ENCODE assay signal across 21 mouse cellular contexts in the genomic region with DNA sequence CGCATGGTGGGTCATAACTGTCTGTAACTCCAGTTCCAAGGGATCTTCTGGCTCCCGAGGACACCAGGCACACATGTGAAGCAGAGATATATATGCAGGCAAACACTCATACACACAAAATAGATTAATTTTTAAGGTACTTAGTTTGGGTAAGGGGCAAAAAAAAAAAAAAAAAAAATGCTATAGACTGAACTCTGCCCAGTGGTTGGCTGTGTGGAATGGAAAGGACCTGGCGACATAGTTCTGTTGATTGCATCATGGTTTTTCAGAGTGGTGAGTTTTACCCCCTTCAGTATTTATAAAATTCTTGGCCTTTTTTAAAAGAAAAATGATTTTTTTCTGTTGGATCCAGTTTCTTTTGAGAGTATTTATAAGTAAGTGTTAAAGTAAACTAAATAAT. TPM values are rescaled to one million over a fixed set of nuclear protein-coding genes. Genes with fewer than 3 reads are reported as not detected.
"Had no signal": no experiment of that assay in that cellular context is flagged by ENCODE, and none has a peak within 500 bp of the region (broad histone marks: within the 10 kb centered on the region; RNA-seq: fewer than 3 reads in every experiment).

No protein-coding gene starts in this region.

- H3K27ac ChIP-seq: lung, embryonic 15.5 days; macrophage; midbrain, embryonic 13.5 days; midbrain, embryonic 15.5 days; neural tube, embryonic 12.5 days; stomach, embryonic 15.5 days; stomach, postnatal 0 days had no signal

- H3K9ac ChIP-seq: lung, embryonic 15.5 days; midbrain, embryonic 13.5 days; midbrain, embryonic 15.5 days; neural tube, embryonic 12.5 days; stomach, embryonic 15.5 days had no signal

- H3K9me3 ChIP-seq: lung, embryonic 15.5 days; midbrain, embryonic 13.5 days; midbrain, embryonic 15.5 days; neural tube, embryonic 12.5 days; stomach, embryonic 15.5 days had no signal

- H3K4me1 ChIP-seq: midbrain, embryonic 15.5 days; neural tube, embryonic 12.5 days had no signal

- ATAC-seq: lung, postnatal 0 days; midbrain, embryonic 13.5 days; midbrain, embryonic 15.5 days had no signal

- H3K4me3 ChIP-seq: lung, embryonic 15.5 days; midbrain, embryonic 13.5 days; midbrain, embryonic 15.5 days; neural tube, embryonic 12.5 days; stomach, embryonic 15.5 days had no signal

- H3K27me3 ChIP-seq: lung, embryonic 15.5 days; midbrain, embryonic 13.5 days; midbrain, embryonic 15.5 days; neural tube, embryonic 12.5 days; stomach, embryonic 15.5 days had no signal

- H3K4me2 ChIP-seq: lung, embryonic 15.5 days; midbrain, embryonic 11.5 days; midbrain, embryonic 13.5 days; midbrain, embryonic 15.5 days; neural tube, embryonic 12.5 days; stomach, embryonic 15.5 days had no signal

- DNase-seq: lung, adult 2 months; lung, postnatal 14 days; lung, postnatal 36 days; right cerebral cortex, postnatal 14 days; thymus, adult 2 months; thymus, postnatal 25 days; thymus, postnatal 4 days had no signal

RNA-seq across cellular contexts. Expression of a gene that starts 5.9 kb away (rescaled TPM):
- total RNA-seq: midbrain, postnatal 0 days had no signal
- polyA plus RNA-seq: testis, adult 2 months had no signal

RNA-seq across cellular contexts. Expression of a gene that starts 12.7 kb away (rescaled TPM):
- polyA plus RNA-seq: midbrain, embryonic 13.5 days; midbrain, embryonic 15.5 days; neural tube, embryonic 12.5 days; neural tube, embryonic 14.5 days had no signal

RNA-seq across cellular contexts. Expression of a gene that starts 32.4 kb away (rescaled TPM):
- polyA plus RNA-seq: liver, embryonic 16.5 days; lung, postnatal 0 days; spleen, adult 2 months; testis, adult 2 months had no signal
